Mouse (Mus musculus): ENCODE measurements around the gene Spint1. TPM values are rescaled to one million over a fixed set of nuclear protein-coding genes. Genes with fewer than 3 reads are reported as not detected.

Gene Spint1
- total and polyA plus RNA-seq, 3 experiments, result not detected

- TF ChIP-seq MYC (IDR thresholded peaks at IDR 0.05; ENCODE audit: low read depth, low read length), result no peak
- TF ChIP-seq RAD21 (IDR thresholded peaks at IDR 0.05; ENCODE audit: low read depth, low read length), result peak; percentile 83
- TF ChIP-seq CTCF (conservative IDR thresholded peaks at IDR 0.05 in 1 of 2, IDR thresholded peaks at IDR 0.05 in 1 of 2; ENCODE audit: low read depth in 2 of 2, low read length in 2 of 2), result peak; percentile 11 to 83; a peak in 2 of 4 replicates
- TF ChIP-seq SMC3 (IDR thresholded peaks at IDR 0.05; ENCODE audit: low read depth, low read length), result peak; percentile 77
- no peaks in the 10 kb centered on the region for H3K79me2 ChIP-seq (replicated peaks; ENCODE audit: control insufficient read depth, extremely low read depth, insufficient read depth, poor library complexity, severe bottlenecking)
- dilution Hi-C loops (cut with MboI; ENCODE audit: extremely low pct_ligation_motif_present, extremely low pct_unique_long_range_greater_than_20kb, low sequenced_read_pairs) (no loop called here), in situ Hi-C loops (cut with MboI; ENCODE audit: low pct_ligation_motif_present, low pct_unique_long_range_greater_than_20kb, low sequenced_read_pairs) (loop anchor here (5.0 kb wide), 1 partner anchor 119 kb away; no protein-coding TSS in a partner anchor)
- no peak overlapping the region for H3K4me2 ChIP-seq (ENCODE audit: insufficient read depth, low read depth, poor library complexity, severe bottlenecking)
- H3K27me3 ChIP-seq (replicated peaks), result no peaks in the 10 kb centered on the region
- H3K4me3 ChIP-seq (replicated peaks in 1 of 3; ENCODE audit: low read depth in 2 of 3, low read length in 2 of 3, poor library complexity in 1 of 3), result no peak overlapping the region
- H3K4me1 ChIP-seq (ENCODE audit: control insufficient read depth in 1 of 2, insufficient read depth in 2 of 2), result peaks cover 11 to 48% of the 10 kb centered on the region in 2 experiments
- H3K36me3 ChIP-seq (replicated peaks in 1 of 2; ENCODE audit: control insufficient read depth in 1 of 2, insufficient read depth in 1 of 2, low read length in 1 of 2), result peaks cover 47 to 64% of the 10 kb centered on the region in 2 experiments
- H3K9me3 ChIP-seq (replicated peaks; ENCODE audit: low read length), result no peaks in the 10 kb centered on the region
- peak; percentile 60 for DNase-seq (ENCODE audit: extremely low read depth)
- H3K27ac ChIP-seq (ENCODE audit: insufficient read depth, low read depth), result no peak overlapping the region
- H3K9ac ChIP-seq (ENCODE audit: insufficient read depth, low read depth), result no peak overlapping the region
Measured at GRCm38 (mm10) chr2:119298330-119298729, 61.2 kb downstream of the Spint1 start.

- DNase-seq (ENCODE audit: extremely low read depth), result no peak
- Histone ChIP-seq H3K27me3 (replicated peaks) (no peaks in the 10 kb centered on the region), H3K4me2 (ENCODE audit: insufficient read depth, low read depth, poor library complexity, severe bottlenecking) (no peak overlapping the region), H3K79me2 (replicated peaks; ENCODE audit: control insufficient read depth, extremely low read depth, insufficient read depth, poor library complexity, severe bottlenecking) (no peaks in the 10 kb centered on the region), H3K4me3 (replicated peaks in 1 of 3; ENCODE audit: low read depth in 2 of 3, low read length in 2 of 3, poor library complexity in 1 of 3) (no peak overlapping the region), H3K9ac (ENCODE audit: insufficient read depth, low read depth) (no peak overlapping the region), H3K27ac (ENCODE audit: insufficient read depth, low read depth) (no peak overlapping the region), H3K4me1 (ENCODE audit: control insufficient read depth in 1 of 2, insufficient read depth in 2 of 2) (peaks cover 11 to 49% of the 10 kb centered on the region in 2 experiments), H3K36me3 (replicated peaks in 1 of 2; ENCODE audit: control insufficient read depth in 1 of 2, insufficient read depth in 1 of 2, low read length in 1 of 2) (peaks cover 42 to 59% of the 10 kb centered on the region in 2 experiments), H3K9me3 (replicated peaks; ENCODE audit: low read length) (no peaks in the 10 kb centered on the region)
- in situ Hi-C loops (cut with MboI; ENCODE audit: low pct_ligation_motif_present, low pct_unique_long_range_greater_than_20kb, low sequenced_read_pairs), result loop anchor here (5.0 kb wide), 1 partner anchor 118 kb away; no protein-coding TSS in a partner anchor
- dilution Hi-C loops (cut with MboI; ENCODE audit: extremely low pct_ligation_motif_present, extremely low pct_unique_long_range_greater_than_20kb, low sequenced_read_pairs), result no loop called here
- TF ChIP-seq CHD1 (IDR thresholded peaks at IDR 0.05; ENCODE audit: low read depth, low read length), result no peak
- no peak for TF ChIP-seq POLR2AphosphoS2 (IDR thresholded peaks at IDR 0.05; ENCODE audit: low read depth, low read length)
- TF ChIP-seq TBP (conservative IDR thresholded peaks at IDR 0.05; ENCODE audit: low read depth, low read length), result no peak
- no peak for TF ChIP-seq MEF2A (IDR thresholded peaks at IDR 0.05; ENCODE audit: borderline replicate concordance, low read depth, low read length)
- no peak for TF ChIP-seq TCF12 (IDR thresholded peaks at IDR 0.05; ENCODE audit: low read depth, low read length)
- TF ChIP-seq MAFK (IDR thresholded peaks at IDR 0.05; ENCODE audit: insufficient replicate concordance, low read length), result no peak
- TF ChIP-seq PAX5 (IDR thresholded peaks at IDR 0.05; ENCODE audit: low read length), result no peak
- no peak for TF ChIP-seq JUN (IDR thresholded peaks at IDR 0.05; ENCODE audit: insufficient read depth, low read depth, low read length)
- no peak for TF ChIP-seq ELF1 (IDR thresholded peaks at IDR 0.05; ENCODE audit: low read depth, low read length)
- TF ChIP-seq MAX (IDR thresholded peaks at IDR 0.05; ENCODE audit: low read length), result no peak
Measured at GRCm38 (mm10) chr2:119298839-119299238, 61.7 kb downstream of the Spint1 start.

Other genes with a start within 250 kb of the Spint1 start
- 11.7 and 13.9 TPM in 2 replicates for gene Ccdc32, start 208.0 kb upstream of the Spint1 start, total RNA-seq (2012; rRNA removed)
- 17.6 and 18.3 TPM in 2 replicates for gene Ccdc32, start 208.0 kb upstream of the Spint1 start, total RNA-seq (2014; rRNA removed)
- gene Ccdc32, start 208.0 kb upstream of the Spint1 start, polyA plus RNA-seq (2012; ENCODE audit: insufficient read length, low read depth), result 11.5 and 11.8 TPM in 2 replicates
- gene Rpusd2, start 202.6 kb upstream of the Spint1 start, total RNA-seq (2012; rRNA removed), result 14.7 and 14.8 TPM in 2 replicates
- gene Rpusd2, start 202.6 kb upstream of the Spint1 start, total RNA-seq (2014; rRNA removed), result 9.3 and 10.7 TPM in 2 replicates
- 12.3 and 13.7 TPM in 2 replicates for gene Rpusd2, start 202.6 kb upstream of the Spint1 start, polyA plus RNA-seq (2012; ENCODE audit: insufficient read length, low read depth)
- 19.9 and 23.3 TPM in 2 replicates for gene Knl1, start 190.2 kb upstream of the Spint1 start, total RNA-seq (2012; rRNA removed)
- 23.8 and 29.6 TPM in 2 replicates for gene Knl1, start 190.2 kb upstream of the Spint1 start, total RNA-seq (2014; rRNA removed)
- gene Knl1, start 190.2 kb upstream of the Spint1 start, polyA plus RNA-seq (2012; ENCODE audit: insufficient read length, low read depth), result 13.7 and 16.2 TPM in 2 replicates
- 40.5 and 45.0 TPM in 2 replicates for gene Rad51, start 124.6 kb upstream of the Spint1 start, total RNA-seq (2012; rRNA removed)
- gene Rad51, start 124.6 kb upstream of the Spint1 start, total RNA-seq (2014; rRNA removed), result 16.1 and 18.6 TPM in 2 replicates
- gene Rad51, start 124.6 kb upstream of the Spint1 start, polyA plus RNA-seq (2012; ENCODE audit: insufficient read length, low read depth), result 87.5 and 109 TPM in 2 replicates
- gene Rmdn3, start 80.3 kb upstream of the Spint1 start, total RNA-seq (2012; rRNA removed), result 49.9 and 52.0 TPM in 2 replicates
- 59.1 and 61.2 TPM in 2 replicates for gene Rmdn3, start 80.3 kb upstream of the Spint1 start, total RNA-seq (2014; rRNA removed)
- 41.8 and 48.1 TPM in 2 replicates for gene Rmdn3, start 80.3 kb upstream of the Spint1 start, polyA plus RNA-seq (2012; ENCODE audit: insufficient read length, low read depth)
- 9.5 and 18.2 TPM in 2 replicates for gene Gchfr, start 69.6 kb upstream of the Spint1 start, total RNA-seq (2012; rRNA removed)
- 0.93 and 1.8 TPM in 2 replicates for gene Gchfr, start 69.6 kb upstream of the Spint1 start, total RNA-seq (2014; rRNA removed)
- 1.1 and 2.7 TPM in 2 replicates for gene Gchfr, start 69.6 kb upstream of the Spint1 start, polyA plus RNA-seq (2012; ENCODE audit: insufficient read length, low read depth)
- gene Gm14137, start 62.9 kb upstream of the Spint1 start, total RNA-seq (2012; rRNA removed), result 4.7 and 9.2 TPM in 2 replicates
- 2.3 and 2.6 TPM in 2 replicates for gene Gm14137, start 62.9 kb upstream of the Spint1 start, total RNA-seq (2014; rRNA removed)
- 3.3 and 3.4 TPM in 2 replicates for gene Gm14137, start 62.9 kb upstream of the Spint1 start, polyA plus RNA-seq (2012; ENCODE audit: insufficient read length, low read depth)
- gene Zfyve19, start 28.7 kb upstream of the Spint1 start, total RNA-seq (2012; rRNA removed), result 38.2 and 38.7 TPM in 2 replicates
- 25.6 and 28.0 TPM in 2 replicates for gene Zfyve19, start 28.7 kb upstream of the Spint1 start, total RNA-seq (2014; rRNA removed)
- 39.9 and 45.2 TPM in 2 replicates for gene Zfyve19, start 28.7 kb upstream of the Spint1 start, polyA plus RNA-seq (2012; ENCODE audit: insufficient read length, low read depth)
- 15.3 and 18.2 TPM in 2 replicates for gene Dnajc17, start 28.6 kb upstream of the Spint1 start, total RNA-seq (2012; rRNA removed)
- 19.6 and 19.8 TPM in 2 replicates for gene Dnajc17, start 28.6 kb upstream of the Spint1 start, total RNA-seq (2014; rRNA removed)
- gene Dnajc17, start 28.6 kb upstream of the Spint1 start, polyA plus RNA-seq (2012; ENCODE audit: insufficient read length, low read depth), result 22.9 and 26.3 TPM in 2 replicates
- gene Ppp1r14d, start 7.5 kb upstream of the Spint1 start, total RNA-seq (2012; rRNA removed), result not detected in 2 replicates
- gene Ppp1r14d, start 7.5 kb upstream of the Spint1 start, total RNA-seq (2014; rRNA removed), result not detected in 2 replicates
- gene Ppp1r14d, start 7.5 kb upstream of the Spint1 start, polyA plus RNA-seq (2012; ENCODE audit: insufficient read length, low read depth), result not detected in 2 replicates
- gene Rhov, start 33.9 kb downstream of the Spint1 start, total RNA-seq (2012; rRNA removed), result 0.08 and 0.17 TPM in 2 replicates
- not detected in 2 replicates for gene Rhov, start 33.9 kb downstream of the Spint1 start, total RNA-seq (2014; rRNA removed)
- not detected in 2 replicates for gene Rhov, start 33.9 kb downstream of the Spint1 start, polyA plus RNA-seq (2012; ENCODE audit: insufficient read length, low read depth)
- gene Vps18, start 51.4 kb downstream of the Spint1 start, total RNA-seq (2012; rRNA removed), result 14.8 and 15.4 TPM in 2 replicates
- gene Vps18, start 51.4 kb downstream of the Spint1 start, total RNA-seq (2014; rRNA removed), result 7.4 and 8.7 TPM in 2 replicates
- 15.8 and 17.9 TPM in 2 replicates for gene Vps18, start 51.4 kb downstream of the Spint1 start, polyA plus RNA-seq (2012; ENCODE audit: insufficient read length, low read depth)
- 0.13 TPM in 1 of 2 replicates, not detected in the other for gene Dll4, start 88.4 kb downstream of the Spint1 start, total RNA-seq (2012; rRNA removed)
- 0.12 TPM in 1 of 2 replicates, not detected in the other for gene Dll4, start 88.4 kb downstream of the Spint1 start, total RNA-seq (2014; rRNA removed)
- not detected in 2 replicates for gene Dll4, start 88.4 kb downstream of the Spint1 start, polyA plus RNA-seq (2012; ENCODE audit: insufficient read length, low read depth)
- gene Chac1, start 113.9 kb downstream of the Spint1 start, total RNA-seq (2012; rRNA removed), result 47.5 and 95.6 TPM in 2 replicates
- gene Chac1, start 113.9 kb downstream of the Spint1 start, total RNA-seq (2014; rRNA removed), result 47.2 and 49.2 TPM in 2 replicates
- 33.3 and 33.4 TPM in 2 replicates for gene Chac1, start 113.9 kb downstream of the Spint1 start, polyA plus RNA-seq (2012; ENCODE audit: insufficient read length, low read depth)
- gene Ino80, start 240.3 kb downstream of the Spint1 start, total RNA-seq (2012; rRNA removed), result 11.4 and 13.5 TPM in 2 replicates
- 10.6 and 10.9 TPM in 2 replicates for gene Ino80, start 240.3 kb downstream of the Spint1 start, total RNA-seq (2014; rRNA removed)
- 17.8 TPM in 2 replicates for gene Ino80, start 240.3 kb downstream of the Spint1 start, polyA plus RNA-seq (2012; ENCODE audit: insufficient read length, low read depth)

Data from CH12.LX (cell line).